Mouse (Mus musculus) left cerebral cortex, postnatal 10 days (tissue): ENCODE measurements around the gene Ak5. TPM values are rescaled to one million over a fixed set of nuclear protein-coding genes. Genes with fewer than 3 reads are reported as not detected.
A peak's percentile ranks its signal among the peaks of the same experiment; 100 is the strongest.

ENCODE experiments used
- DNase-seq, 2 experiments: peaks; one replicate each; pipeline ENCODE4 v3.0.0; 2021 to 2022; ENCODE audit warnings: low spot score in 2 of 2, mixed read lengths in 1 of 2; ENCODE audit errors: extremely low spot score in 1 of 2
- intact Hi-C: fragments of 180-260 bp; cut with DNase I; formaldehyde crosslinking; loops from one replicate; pipeline ENCODE4 v1.15.1; 2025
- total RNA-seq, 2 experiments: library from RNA; stranded (reverse); gene quantifications; 2 replicates each; pipeline ENCODE4 v1.2.3; 2021

Gene Ak5
- total RNA-seq, 2 experiments from 2014 or later = 77.3 to 88.1 TPM

DNA sequence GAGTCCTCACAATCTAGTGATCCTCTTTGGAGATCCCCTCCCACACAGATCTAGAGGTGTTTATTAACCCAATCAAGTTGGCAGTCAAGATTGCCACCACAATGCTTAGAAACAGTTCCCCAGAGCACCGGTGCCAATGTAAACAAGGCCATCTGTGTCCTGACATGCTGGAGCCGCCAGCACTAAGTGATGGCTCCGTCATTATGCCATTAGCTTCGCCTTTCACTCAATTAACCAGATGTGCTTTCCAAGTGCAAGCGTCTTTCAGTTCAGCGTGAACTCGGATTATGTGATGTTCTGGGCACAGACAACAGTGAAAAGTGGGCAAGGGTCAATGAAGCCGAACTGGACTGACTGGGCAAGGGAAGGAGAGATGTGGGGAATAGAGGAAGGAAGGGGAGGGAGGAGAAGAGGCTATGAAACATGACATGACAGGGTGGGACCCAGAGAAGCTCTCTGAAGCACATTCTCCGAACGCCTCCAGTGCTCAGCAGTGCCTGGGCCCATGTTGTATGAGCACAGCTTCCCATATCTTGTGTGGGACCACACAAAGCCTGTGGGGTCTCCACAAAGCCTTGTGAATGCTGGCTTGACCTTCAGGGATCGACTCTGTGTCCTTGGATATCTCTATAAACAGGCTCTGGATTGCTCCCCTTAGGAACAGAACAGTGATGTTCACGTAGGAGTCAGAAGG lies 173.3 kb downstream of the Ak5 start:
- DNase-seq = no peak
- intact Hi-C loops = no loop called here

DNA sequence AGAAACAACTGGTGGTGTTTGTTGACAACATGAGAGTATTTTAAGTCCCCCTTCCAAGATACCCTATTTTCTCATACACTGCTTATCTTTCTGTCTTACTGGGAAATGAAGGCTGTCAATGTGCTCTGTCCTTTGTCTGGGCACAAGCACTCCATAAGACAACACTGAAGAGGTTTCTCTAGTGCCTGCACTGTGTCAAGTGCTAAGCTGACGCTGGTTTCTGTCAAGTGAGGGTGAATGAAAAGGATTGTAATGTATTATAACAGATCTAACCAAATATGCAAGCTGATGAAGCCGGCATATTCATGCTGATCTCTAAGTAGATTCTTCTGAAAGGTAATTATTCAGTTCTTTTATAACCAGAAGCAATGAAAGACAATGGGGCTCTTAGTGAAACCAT lies 174.3 kb downstream of the Ak5 start:
- intact Hi-C loops = no loop called here
- no peak for DNase-seq

DNA sequence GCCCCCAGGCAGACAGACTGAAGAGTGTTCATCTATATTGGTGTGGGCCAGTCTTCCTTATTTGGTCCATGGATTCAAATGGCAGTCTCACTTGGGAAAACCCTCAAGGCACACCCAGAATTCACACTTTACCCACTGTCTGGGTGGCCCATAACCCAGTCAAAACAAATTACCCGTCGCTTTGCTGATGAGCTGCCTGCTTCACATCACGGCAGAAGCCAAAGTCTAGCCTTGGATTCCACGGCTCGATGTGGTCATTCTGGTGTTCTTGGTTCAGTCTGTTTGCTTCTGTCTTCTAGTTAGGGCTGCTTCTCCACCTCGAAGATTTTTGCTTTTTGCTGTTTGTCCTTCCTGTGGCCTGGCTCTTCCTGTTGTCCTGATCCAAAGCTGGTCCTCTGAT lies 175.9 kb downstream of the Ak5 start:
- intact Hi-C loops = no loop called here
- DNase-seq = no peak

DNA sequence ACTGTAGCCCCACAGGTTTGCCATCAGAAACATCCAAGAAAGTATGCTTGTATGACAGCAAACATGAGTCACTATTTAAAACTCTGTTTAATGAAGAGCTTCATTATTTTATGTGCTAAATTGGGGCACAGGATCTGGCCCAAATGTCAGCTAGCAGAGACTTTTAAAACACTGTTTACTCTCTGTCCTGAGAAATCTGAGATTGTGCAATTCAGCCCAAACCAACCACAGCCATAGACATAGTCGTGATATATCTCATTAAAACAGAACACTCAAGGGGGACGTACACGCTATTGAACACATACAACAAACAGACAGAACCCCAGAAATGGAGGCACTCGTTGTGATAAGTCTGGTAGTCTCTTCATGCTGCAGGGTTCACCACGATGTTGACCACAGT lies 177.7 kb downstream of the Ak5 start:
- DNase-seq = no peak
- intact Hi-C loops = no loop called here

DNA sequence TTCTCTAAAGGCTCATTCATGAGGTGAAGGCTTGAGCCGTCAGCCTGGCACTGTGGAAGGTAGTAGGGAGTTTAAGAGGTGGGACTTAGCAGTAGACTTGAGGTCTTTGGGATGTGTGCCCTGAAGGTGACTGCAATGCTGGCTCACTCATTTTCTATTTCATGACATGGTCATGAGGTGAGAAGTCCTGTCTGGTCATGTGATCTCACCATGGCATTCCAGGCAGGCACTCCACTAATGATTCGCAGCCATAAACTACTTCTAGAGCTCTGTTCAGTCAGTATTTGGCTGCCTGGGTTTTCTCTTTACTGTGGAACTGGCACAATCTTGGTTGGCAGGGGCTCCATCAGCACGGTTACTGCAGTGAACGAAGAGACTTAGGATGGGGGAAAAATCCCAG lies 179.2 kb downstream of the Ak5 start:
- no peak for DNase-seq
- intact Hi-C loops = no loop called here

DNA sequence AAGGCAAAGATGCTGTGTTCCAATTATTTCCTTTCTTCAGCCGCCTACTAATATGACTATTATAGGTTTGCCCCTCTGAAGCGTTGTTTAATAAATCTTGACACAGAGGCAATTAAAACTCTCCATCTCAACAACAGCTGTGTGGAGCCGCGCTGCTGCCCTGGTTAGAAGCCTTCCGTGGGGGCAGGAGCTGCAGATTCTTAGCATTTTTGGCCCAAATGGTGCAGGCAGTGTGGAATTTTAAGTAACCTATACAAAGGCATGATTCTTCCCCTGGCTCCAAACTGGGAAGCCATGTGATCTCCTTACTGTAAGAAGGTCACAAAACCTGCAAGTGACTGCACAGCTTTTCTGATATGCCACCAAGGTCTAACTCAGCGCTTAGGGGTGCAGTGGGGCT lies 184.0 kb downstream of the Ak5 start:
- intact Hi-C loops = no loop called here

DNA sequence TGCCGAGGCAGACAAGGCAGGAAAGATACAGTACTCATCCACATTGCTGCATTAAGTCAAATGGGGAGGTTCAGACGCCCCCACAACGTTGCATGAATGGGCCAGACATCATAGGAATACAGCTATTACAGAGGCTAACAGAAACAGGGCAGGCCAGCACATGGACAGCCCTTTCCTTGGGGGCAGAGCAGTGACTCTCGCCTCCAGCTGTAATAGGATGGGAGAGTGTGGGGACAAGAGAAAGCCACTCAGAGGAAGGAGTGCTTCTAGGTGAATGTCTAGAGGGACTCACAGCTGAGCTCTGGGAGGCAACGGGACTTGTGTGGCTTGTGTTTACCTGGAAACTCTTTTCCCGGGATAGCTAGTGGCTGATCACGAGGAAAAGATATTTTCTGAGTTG lies 184.4 kb downstream of the Ak5 start:
- no peak for DNase-seq
- intact Hi-C loops = no loop called here

More for the DNA sequence above, 184.0 kb downstream of the Ak5 start:
- DNase-seq = peak in 1 of 2 experiments; percentile 30

DNA sequence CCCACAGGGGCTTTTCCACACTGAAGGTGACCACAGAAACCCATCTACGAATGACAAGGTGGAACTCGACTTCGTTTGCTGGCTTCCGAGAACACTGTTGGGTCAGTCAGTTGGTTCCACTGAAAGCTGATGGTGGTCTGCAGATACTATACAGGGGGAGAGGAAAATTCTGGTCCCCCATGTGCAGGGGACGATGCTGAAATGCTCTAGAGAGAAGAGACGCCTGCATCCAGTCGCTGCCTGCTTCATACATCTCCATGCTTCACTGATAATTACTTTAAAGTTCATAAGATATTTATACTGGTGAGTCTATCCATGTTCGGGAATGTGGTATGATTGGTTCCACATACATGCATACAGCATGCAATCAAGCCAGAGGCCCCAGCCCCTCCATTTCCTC lies 186.0 kb downstream of the Ak5 start:
- DNase-seq = no peak
- intact Hi-C loops = no loop called here

DNA sequence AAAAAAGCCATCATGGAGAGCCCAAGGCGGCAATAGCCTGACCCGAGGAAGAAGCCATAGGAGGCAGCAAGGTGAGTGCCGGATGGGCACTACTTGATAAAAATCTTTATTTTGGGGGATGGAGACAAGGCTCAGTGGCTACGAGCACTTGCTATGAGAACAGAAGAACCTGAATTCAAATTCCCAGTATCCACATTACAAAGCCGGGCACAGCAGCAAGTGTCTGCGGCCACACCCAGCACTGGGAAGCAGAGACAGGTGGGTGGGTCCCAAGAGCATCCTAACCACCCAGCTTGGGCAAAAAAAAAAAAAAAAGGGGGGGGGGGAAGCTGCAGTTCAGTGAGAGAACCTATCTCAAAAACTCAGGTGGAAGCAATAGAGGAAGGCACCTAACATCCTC lies 187.8 kb downstream of the Ak5 start:
- intact Hi-C loops = no loop called here
- DNase-seq = no peak

DNA sequence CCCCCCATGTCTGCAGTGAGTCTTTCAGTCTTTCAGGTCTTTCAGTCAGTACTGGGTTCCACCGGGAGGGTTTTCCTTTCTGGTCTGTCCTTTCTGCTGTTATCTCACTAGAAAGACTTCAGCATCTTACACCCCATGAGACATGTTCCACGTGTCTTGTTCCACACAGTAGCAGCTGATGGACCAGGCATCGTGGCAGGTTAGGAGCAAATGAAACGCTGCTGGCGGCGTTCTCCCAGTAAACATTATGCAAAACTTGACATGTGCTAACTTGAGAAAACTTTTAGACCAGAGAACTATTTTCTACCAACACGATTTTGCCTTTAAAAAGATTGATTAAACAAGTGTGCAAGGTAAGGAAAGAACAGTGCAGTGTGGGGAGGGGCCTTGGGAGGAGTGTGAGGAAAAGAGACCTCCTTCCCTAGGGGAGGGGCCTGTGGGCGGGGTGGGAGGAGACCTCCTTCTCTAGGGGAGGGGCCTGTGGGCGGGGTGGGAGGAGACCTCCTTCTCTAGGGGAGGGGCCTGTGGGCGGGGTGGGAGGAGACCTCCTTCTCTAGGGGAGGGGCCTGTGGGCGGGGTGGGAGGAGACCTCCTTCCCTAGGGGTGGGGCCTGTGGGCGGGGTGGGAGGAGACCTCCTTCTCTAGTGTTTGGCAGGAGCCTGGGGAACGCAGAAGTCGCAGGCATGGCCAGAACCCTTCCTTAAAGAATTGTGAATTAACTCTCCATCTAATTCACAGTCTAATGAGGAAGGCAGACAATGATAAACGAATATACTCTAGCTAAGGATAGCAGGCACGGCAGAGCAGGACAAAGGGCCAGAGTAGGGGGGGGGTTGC lies 189.3 kb downstream of the Ak5 start:
- DNase-seq = peak in 1 of 2 experiments; percentile 40
- intact Hi-C loops = no loop called here

DNA sequence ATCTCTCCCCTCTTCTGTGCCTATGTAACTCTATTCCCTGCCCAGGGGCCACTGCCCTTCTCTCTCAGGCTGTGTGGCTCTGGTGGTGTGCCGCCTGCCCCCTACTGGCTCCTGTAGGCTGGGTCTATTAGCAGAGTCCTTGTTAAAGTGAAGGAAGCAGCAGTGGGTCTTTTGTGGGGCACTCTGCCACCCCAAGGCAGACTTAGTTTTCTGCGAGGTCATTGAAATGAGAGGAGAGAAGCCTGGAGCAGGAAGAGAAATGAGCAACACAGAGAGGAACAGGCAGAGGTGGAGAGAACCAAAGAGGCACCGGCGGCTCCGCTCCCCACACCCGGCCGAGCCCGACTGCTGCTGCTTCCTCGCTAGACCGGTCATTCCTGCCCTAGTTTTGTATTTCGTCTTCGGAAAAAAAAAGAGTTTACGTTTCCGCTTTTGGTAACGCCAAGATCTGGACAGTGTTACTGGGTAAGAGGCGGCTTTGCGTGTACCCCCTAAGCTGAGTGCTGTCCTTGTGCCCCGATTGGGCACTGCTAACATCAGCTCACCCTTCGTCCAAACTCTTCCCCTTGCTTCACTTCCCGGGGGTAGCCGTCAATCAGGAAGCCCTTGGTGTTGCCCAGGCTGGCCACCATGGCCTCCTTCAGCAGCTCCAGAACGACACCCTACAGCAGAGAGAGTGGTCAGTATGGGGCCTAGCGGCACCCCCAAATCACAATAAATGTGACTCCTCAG lies 190.2 kb downstream of the Ak5 start:
- intact Hi-C loops = loop anchor here (2.0 kb wide), 1 partner anchor 271 kb away; no protein-coding TSS in a partner anchor
- DNase-seq = peak in 1 of 2 experiments; percentile 72

DNA sequence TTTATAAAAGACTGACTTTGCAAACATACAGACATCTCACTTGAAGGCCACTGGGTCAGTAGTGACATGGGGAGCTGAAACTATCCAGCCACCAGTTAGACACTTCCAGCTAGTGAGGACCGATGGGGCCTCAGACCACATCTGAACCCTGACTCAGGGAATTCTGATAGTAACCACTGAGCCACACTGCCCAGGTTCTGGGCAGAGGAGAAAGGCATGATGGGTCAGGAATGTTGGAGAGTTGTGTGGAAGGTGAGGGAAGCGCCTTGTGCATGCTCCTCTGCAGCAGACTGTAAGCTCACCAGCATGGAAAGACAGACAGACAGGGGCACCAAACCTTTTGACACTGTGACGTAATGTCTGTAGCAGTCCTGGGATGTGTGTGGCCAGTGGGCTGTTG lies 192.3 kb downstream of the Ak5 start:
- no peak for DNase-seq
- intact Hi-C loops = loop anchor here (2.0 kb wide), 1 partner anchor 273 kb away; no protein-coding TSS in a partner anchor

DNA sequence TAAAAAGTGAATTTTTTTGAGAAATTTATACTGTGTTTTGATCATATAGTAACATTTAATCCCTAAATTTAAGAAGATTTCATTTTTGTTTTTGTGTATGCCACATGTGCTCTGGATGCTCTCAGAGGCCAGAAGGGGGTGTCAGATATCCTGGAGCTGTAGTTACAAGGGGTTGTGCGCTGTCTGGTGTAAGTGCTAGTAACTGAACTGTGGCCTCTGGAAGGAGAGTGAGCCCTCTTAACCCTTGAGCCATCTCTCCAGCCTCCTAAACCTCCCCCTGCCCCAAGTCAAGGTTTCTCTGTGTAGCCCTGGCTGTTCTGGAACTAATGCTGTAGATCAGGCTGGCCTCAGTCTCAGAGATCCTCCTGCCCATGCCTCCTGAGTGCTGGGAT lies 192.9 kb downstream of the Ak5 start:
- intact Hi-C loops = no loop called here
- DNase-seq = no peak

DNA sequence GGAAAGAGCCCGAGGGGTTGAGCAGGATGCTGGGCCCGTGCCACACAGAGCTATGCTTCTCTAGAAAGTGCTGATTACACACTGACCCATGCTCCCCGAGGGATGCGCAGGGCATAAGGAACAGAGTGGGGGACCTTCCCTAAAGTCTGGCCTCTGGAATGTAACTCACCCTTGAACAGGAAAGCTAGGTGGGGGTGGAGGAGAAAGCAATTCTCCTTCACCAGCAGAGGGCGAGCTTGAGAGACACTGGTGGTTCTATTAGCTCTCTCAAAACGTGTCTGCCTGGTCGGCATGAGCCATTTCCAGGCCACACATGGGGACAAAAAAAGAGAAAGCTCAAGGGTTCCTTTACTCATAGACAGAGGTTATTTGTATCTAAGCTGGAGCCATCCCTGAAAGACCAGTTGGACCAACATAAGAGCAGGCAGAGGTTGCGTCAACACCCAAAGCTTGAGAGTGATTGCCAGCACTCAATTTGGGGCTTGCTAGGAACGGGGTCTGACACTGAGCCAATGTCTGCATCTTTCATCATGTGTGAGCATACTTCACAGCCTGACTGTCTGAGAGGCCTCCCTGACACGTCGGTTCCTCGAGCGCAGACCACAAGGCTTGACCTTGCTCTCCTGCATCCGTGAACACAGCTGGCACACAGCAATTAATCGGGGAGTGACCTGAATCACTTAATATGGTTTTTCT lies 193.4 kb downstream of the Ak5 start:
- peak; percentile 42 to 77 for DNase-seq
- intact Hi-C loops = loop anchor here (5.0 kb wide), 1 partner anchor 77 kb away; the partner anchor contains the start of gene Zzz3

DNA sequence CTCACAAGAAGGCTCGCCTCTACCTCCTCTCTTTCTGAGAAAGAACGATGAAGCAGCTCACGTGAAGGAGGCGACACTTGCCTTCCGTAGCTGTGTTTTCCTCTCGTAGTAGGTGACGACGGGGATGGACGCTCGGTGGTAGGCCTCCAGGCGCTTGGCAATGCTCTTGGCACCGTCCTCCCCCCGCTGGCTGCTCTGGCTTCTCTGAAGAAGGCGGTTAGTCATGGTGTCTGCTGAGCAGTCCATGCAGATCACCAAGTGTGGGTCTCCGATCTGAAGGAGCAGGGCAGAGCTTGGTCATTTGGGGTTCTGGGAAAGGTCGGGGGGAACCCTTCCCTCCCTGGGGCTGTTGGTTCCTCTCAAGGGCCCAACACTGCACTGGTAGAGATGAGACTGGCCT lies 195.5 kb downstream of the Ak5 start:
- intact Hi-C loops = loop anchor here (5.0 kb wide), 1 partner anchor 75 kb away; the partner anchor contains the start of gene Zzz3
- DNase-seq = no peak

DNA sequence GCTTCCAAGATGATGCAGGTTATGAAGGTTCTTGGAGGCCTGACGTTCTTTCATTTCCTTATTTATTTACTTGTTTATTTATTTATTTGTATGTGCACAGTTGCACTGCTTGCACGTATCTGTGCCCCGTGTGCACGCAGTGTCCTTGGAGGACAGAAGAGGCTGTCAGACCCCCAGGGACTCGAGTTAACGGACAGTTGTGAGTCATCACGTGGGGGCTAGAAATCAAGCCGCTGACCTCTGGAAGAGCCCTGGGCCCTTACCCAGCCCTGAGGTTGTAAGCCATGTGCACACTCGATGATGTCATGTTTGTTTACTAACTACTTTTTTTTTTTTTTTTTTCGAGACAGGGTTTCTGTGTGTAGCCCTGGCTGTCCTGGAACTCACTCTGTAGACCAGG lies 197.8 kb downstream of the Ak5 start:
- intact Hi-C loops = loop anchor here (5.0 kb wide), 1 partner anchor 73 kb away; the partner anchor contains the start of gene Zzz3
- no peak for DNase-seq

DNA sequence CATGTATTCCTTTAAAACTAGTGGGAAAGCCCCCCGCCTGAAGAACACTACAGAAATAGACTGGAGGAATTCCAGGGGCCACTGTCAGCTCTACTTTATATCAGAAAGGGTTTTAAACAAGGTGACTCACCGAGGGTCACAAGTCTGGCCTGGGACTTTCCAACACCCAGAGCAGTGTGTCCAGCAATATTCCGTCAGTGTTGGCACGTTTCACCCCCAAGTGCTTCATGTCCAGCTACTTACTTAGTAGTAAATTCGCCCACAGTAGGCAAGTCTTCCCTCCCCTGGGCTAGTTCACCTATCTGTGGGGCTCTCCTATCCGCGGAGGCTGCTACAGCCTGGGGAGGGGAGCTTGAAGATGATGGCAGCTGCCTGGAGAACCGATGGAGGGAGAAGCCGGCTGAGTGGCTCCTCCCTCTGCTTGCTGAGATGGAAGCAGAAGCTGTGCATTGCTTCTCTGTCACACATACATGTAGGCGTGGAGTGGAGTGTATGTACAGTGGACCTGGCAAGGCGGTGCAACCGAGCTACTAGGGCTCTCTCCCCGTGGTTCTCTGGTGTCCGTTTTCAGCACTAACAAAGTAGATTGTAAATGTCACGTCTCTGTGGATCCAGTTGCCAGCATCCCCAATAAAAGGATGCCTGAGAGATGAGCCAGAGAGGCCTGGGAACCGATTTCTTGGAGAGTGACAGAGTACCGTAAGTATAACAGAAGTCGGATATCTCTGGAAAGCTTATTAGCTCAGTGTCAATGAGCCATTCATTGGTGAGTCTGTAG lies 198.5 kb downstream of the Ak5 start:
- no peak for DNase-seq
- intact Hi-C loops = loop anchor here (5.0 kb wide), 1 partner anchor 72 kb away; the partner anchor contains the start of gene Zzz3

DNA sequence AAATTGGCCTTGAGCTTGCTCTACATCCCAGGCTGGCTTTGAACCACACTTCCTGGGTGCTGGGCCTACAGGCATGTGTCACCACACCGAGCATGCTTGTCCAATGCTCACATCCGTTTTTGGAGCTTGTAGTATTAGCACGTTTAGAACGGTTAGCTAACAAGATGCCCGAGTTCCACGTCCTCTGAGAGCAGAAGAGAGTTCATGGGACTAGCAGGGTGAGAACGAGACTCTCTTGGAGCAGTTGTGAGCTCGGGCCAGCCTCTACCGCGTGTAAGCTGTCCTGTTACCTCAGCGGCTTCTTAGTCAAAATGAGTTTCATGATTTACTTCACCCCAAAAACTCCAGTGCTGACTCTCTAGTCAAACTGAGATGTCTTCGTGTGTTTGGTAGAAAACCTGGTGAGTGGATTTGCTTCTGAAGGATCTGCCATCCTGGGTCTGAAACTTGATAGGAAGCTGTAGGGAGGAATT lies 199.6 kb downstream of the Ak5 start:
- DNase-seq = no peak
- intact Hi-C loops = no loop called here
